ENCODE assay signal across 8 mouse cellular contexts in the genomic region with DNA sequence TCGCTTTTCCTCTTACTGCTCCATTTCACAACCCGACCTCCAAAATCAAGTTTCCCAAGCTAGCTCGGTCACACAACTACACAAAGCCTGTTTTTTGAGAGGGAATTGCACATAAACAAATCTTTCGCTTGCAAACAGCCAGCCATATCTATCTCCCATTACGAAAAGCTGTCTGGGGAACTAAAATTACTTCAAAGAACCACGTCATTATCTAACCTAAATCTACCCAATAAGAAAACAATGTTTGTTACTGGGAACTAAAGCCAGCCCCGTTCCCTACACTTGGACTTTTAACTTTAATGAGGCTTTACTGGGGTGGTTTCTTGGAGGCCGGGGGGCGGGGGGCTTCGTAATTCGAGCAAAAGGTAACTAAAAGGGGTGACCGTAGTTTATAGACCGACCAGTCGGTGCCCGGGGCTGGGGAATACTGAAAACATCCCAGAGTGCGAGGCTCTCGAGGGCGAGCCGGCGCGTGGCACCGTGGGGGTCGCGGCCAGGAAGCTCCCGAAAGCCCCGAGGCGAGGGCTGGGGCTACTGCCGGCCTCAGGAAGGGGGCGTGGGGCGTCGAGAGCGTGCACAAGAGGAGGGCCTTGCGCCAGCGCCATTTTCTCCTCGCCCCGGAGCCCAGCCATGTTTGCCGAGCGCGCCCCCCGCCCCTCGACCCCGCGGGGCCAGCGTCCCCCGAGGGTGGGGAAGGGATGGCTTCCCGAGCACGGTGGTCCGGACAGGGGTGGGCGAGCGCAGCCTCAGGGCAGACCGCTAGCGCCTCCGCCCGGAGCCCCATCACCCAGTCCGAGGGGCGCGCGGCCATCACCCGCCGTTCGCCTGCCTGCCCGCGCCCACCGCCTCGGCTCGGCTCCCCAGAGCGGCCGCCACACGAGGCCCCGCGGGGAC. TPM values are rescaled to one million over a fixed set of nuclear protein-coding genes. Genes with fewer than 3 reads are reported as not detected.
DNase-seq lines count a peak whose midpoint lies in the region; ATAC-seq and TF ChIP-seq lines count a peak whose summit lies in the region.

No protein-coding gene starts in this region.

- peaks cover 23% of the 10 kb centered on the region for H3K4me1 ChIP-seq in hindbrain, embryonic 16.5 days (ENCODE audit: control insufficient read depth, insufficient read depth, low read depth, low read length)
- H3K4me1 ChIP-seq in liver, embryonic 14.5 days (replicated peaks; ENCODE audit: control insufficient read depth in 2 of 2, insufficient read depth in 2 of 2, low read length in 1 of 2), result peaks cover 0 to 8% of the 10 kb centered on the region in 2 experiments; a peak in 3 of 4 replicates
- peaks cover 7% of the 10 kb centered on the region for H3K4me1 ChIP-seq in thymus, adult 2 months (replicated peaks; ENCODE audit: control insufficient read depth, insufficient read depth, low read length)

- peak overlapping the region; percentile 99 for H3K4me3 ChIP-seq in hindbrain, embryonic 16.5 days (ENCODE audit: low read length)
- H3K4me3 ChIP-seq in liver, embryonic 14.5 days (ENCODE audit: insufficient read depth in 1 of 2, low read depth in 2 of 2, low read length in 2 of 2), result peak overlapping the region; percentile 72 to 99
- peak overlapping the region; percentile 90 for H3K4me3 ChIP-seq in thymus, adult 2 months (ENCODE audit: control insufficient read depth, insufficient read depth, low read length)

- under 1% methylated on average over 52 of the region's 71 CpGs for WGBS in hindbrain, embryonic 16.5 days
- under 1% methylated on average over 46 of the region's 71 CpGs for WGBS in liver, embryonic 14.5 days (ENCODE audit: insufficient replicate concordance)
- WGBS in thymus, adult 2 months, result under 1% methylated on average over 71 of the region's 71 CpGs

- TF ChIP-seq CTCF in liver, embryonic 14.5 days (IDR thresholded peaks at IDR 0.05; ENCODE audit: low read depth), result no peak
- TF ChIP-seq CTCF in thymus, adult 2 months (IDR thresholded peaks at IDR 0.05; ENCODE audit: borderline replicate concordance, control insufficient read depth, extremely low read depth, insufficient read depth, low read length, poor library complexity), result no peak

- H3K27ac ChIP-seq in hindbrain, embryonic 16.5 days (ENCODE audit: low read depth, low read length), result peak overlapping the region; percentile 85
- peak overlapping the region; percentile 55 for H3K27ac ChIP-seq in liver, embryonic 14.5 days
- no peak overlapping the region for H3K27ac ChIP-seq in thymus, adult 2 months (ENCODE audit: control insufficient read depth, insufficient read depth, low read length)

- intact Hi-C loops in left cerebral cortex, postnatal 10 days (cut with DNase I), result loop anchor here (5.0 kb wide), 2 partner anchors 42 to 162 kb away; no protein-coding TSS in a partner anchor

- peak overlapping the region; percentile 97 for H3K9ac ChIP-seq in hindbrain, embryonic 16.5 days (ENCODE audit: low read depth, low read length)
- H3K9ac ChIP-seq in liver, embryonic 14.5 days (replicated peaks), result peak overlapping the region; percentile 99

- no peaks in the 10 kb centered on the region for H3K9me3 ChIP-seq in hindbrain, embryonic 16.5 days (ENCODE audit: control insufficient read depth, low read length)
- no peaks in the 10 kb centered on the region for H3K9me3 ChIP-seq in liver, embryonic 14.5 days (ENCODE audit: control insufficient read depth, low read length)

- ATAC-seq in hindbrain, embryonic 16.5 days, result peak; percentile 79
- ATAC-seq in liver, embryonic 14.5 days (ENCODE audit: insufficient read depth), result peak; percentile 64

- peaks cover 8% of the 10 kb centered on the region for H3K36me3 ChIP-seq in hindbrain, embryonic 16.5 days (ENCODE audit: control insufficient read depth, insufficient read depth, low read length)
- peaks cover 15% of the 10 kb centered on the region for H3K36me3 ChIP-seq in liver, embryonic 14.5 days (replicated peaks; ENCODE audit: control insufficient read depth, insufficient read depth, low read depth)
- H3K36me3 ChIP-seq in thymus, adult 2 months (ENCODE audit: control insufficient read depth, insufficient read depth, low read length), result peaks cover 28% of the 10 kb centered on the region

- H3K4me2 ChIP-seq in hindbrain, embryonic 16.5 days (ENCODE audit: low read length), result peak overlapping the region; percentile 75
- peak overlapping the region; percentile 67 for H3K4me2 ChIP-seq in liver, embryonic 14.5 days (ENCODE audit: low read depth)

- H3K27me3 ChIP-seq in hindbrain, embryonic 16.5 days (replicated peaks; ENCODE audit: control insufficient read depth, insufficient read depth, low read length), result no peaks in the 10 kb centered on the region
- no peaks in the 10 kb centered on the region for H3K27me3 ChIP-seq in liver, embryonic 14.5 days (ENCODE audit: control insufficient read depth, insufficient read depth, low read length)
- no peaks in the 10 kb centered on the region for H3K27me3 ChIP-seq in thymus, adult 2 months (ENCODE audit: control insufficient read depth, insufficient read depth, low read length)

- TF ChIP-seq EP300 in liver, embryonic 14.5 days (IDR thresholded peaks at IDR 0.05; ENCODE audit: low read depth), result no peak

- peak; percentile 40 to 91 for DNase-seq in left cerebral cortex, postnatal 10 days (ENCODE audit: extremely low spot score in 1 of 2, low spot score in 2 of 2)
- no peak for DNase-seq in left cerebral cortex, adult 11 months (ENCODE audit: low spot score)
- peak; percentile 66 for DNase-seq in cerebellum, adult 9-11 months
- DNase-seq in gastrocnemius, adult 18-20 months (ENCODE audit: low spot score), result peak; percentile 38
- DNase-seq in liver, embryonic 14.5 days (ENCODE audit: low read depth in 3 of 3, low spot score in 3 of 3), result peak in 1 of 3 experiments; percentile 23
- peak; percentile 73 for DNase-seq in neural tube, embryonic 10.5 days (ENCODE audit: extremely low spot score, low spot score)
- DNase-seq in thymus, adult 2 months, result peak; percentile 60

- TF ChIP-seq POLR2A in thymus, adult 2 months (IDR thresholded peaks at IDR 0.05; ENCODE audit: control insufficient read depth, extremely low read depth, insufficient read depth, low read length, poor library complexity), result no peak

RNA-seq across cellular contexts. Expression of gene Sub1, which starts 1.6 kb away (rescaled TPM):
- 100 to 1,000 TPM; 308 to 324 TPM for total RNA-seq in left cerebral cortex, postnatal 10 days (2021)
- 100 to 1,000 TPM in 1 of 2 experiments, 10 to 100 TPM in 1; 85.1 to 119 TPM for total RNA-seq in gastrocnemius, adult 18-20 months (2021)
- polyA plus RNA-seq in hindbrain, embryonic 16.5 days (2015; fragmentation: Nextera tagmentation; extraction: Ambion mirVana), result 474 and 502 TPM in 2 replicates
- 35.1 and 104 TPM in 2 replicates for polyA plus RNA-seq in liver, embryonic 14.5 days (2012; rRNA removed)
- 289 and 301 TPM in 2 replicates for polyA plus RNA-seq in liver, embryonic 14.5 days (2014; fragmentation: Nextera tagmentation; extraction: Ambion mirVana)
- polyA plus RNA-seq in thymus, adult 2 months (2012; rRNA removed), result 12.7 and 12.9 TPM in 2 replicates
